In genomic region chr16:12880011-12880410, GRCm38 (mm10) we compare ENCODE assay signal across 17 mouse cellular contexts.
"Had no signal": no experiment of that assay in that cellular context is flagged by ENCODE, and none has a peak within 500 bp of the region (broad histone marks: within the 10 kb centered on the region; RNA-seq: fewer than 3 reads in every experiment).

No protein-coding gene starts in this region.

- H3K27ac ChIP-seq: liver, embryonic 13.5 days; macrophage; midbrain, embryonic 12.5 days; midbrain, embryonic 15.5 days; neural tube, embryonic 12.5 days; neural tube, embryonic 15.5 days; stomach, embryonic 15.5 days had no signal

- H3K9ac ChIP-seq: liver, embryonic 13.5 days; midbrain, embryonic 12.5 days; midbrain, embryonic 15.5 days; neural tube, embryonic 12.5 days; neural tube, embryonic 15.5 days; stomach, embryonic 15.5 days had no signal

- H3K36me3 ChIP-seq: liver, embryonic 13.5 days; midbrain, embryonic 12.5 days; midbrain, embryonic 15.5 days; neural tube, embryonic 12.5 days; neural tube, embryonic 15.5 days; stomach, embryonic 15.5 days had no signal

- DNase-seq: kidney, adult 18-20 months; kidney, adult 9 months; kidney, postnatal 14 days; kidney, postnatal 4 days; liver, embryonic 13.5 days; right cerebral cortex, adult 18-20 months; right cerebral cortex, postnatal 14 days; right cerebral cortex, postnatal 4 days; thymus, postnatal 25 days had no signal

- H3K4me1 ChIP-seq: liver, embryonic 13.5 days; stomach, embryonic 15.5 days had no signal

- ATAC-seq: inflammation-experienced regulatory T-cells, adult 6 months; intestine, embryonic 16.5 days; midbrain, embryonic 15.5 days had no signal

- H3K4me3 ChIP-seq: liver, embryonic 13.5 days; midbrain, embryonic 12.5 days; midbrain, embryonic 15.5 days; neural tube, embryonic 12.5 days; neural tube, embryonic 15.5 days; stomach, embryonic 15.5 days had no signal

- H3K27me3 ChIP-seq: liver, embryonic 13.5 days; midbrain, embryonic 12.5 days; midbrain, embryonic 15.5 days; neural tube, embryonic 12.5 days; neural tube, embryonic 15.5 days; stomach, embryonic 15.5 days had no signal

- H3K9me3 ChIP-seq: liver, embryonic 13.5 days; midbrain, embryonic 12.5 days; midbrain, embryonic 15.5 days; neural tube, embryonic 12.5 days; neural tube, embryonic 15.5 days; stomach, embryonic 15.5 days had no signal

- H3K4me2 ChIP-seq: liver, embryonic 13.5 days; midbrain, embryonic 12.5 days; midbrain, embryonic 15.5 days; neural tube, embryonic 12.5 days; neural tube, embryonic 15.5 days; stomach, embryonic 15.5 days had no signal
